Mouse (Mus musculus) gastrocnemius, postnatal 10 days (tissue): ENCODE measurements around the gene St8sia1. TPM values are rescaled to one million over a fixed set of nuclear protein-coding genes. Genes with fewer than 3 reads are reported as not detected.

Experiments
- DNase-seq: peaks from one replicate; pipeline ENCODE4 v3.0.0; 2021; ENCODE audit warnings: mixed read lengths
- total RNA-seq, 2 experiments: library from RNA; stranded (reverse); gene quantifications; 2 replicates each; pipeline ENCODE4 v1.2.3; 2021

Gene St8sia1
- total RNA-seq, 2 experiments from 2014 or later = 0.27 to 0.42 TPM

GRCm38 (mm10) chr6:142788042-142788987, 175.9 kb downstream of the St8sia1 start:
- DNase-seq = peak; percentile 15

DNA sequence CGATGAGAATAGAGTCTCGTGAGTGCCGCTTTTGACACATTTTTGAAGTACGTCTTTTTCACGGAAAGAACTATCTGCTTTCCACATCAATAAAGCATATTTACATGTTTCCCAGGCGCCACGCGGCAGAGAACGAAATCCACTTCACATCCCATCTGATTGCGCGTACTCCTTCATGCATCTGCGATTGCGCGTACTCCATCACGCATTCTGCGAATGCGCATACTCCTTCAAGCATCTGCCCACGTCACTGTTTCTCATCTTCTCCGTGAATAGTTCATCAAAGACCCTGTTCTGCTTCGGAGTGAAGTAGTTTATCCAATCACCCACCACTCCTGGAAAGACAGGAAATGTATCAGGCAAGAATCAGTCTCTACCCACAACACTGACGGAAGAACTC, 178.1 kb downstream of the St8sia1 start:
- DNase-seq = no peak

- DNase-seq = peak; percentile 47
Observed at GRCm38 (mm10) chr6:142785343-142785742, 178.9 kb downstream of the St8sia1 start.

DNA sequence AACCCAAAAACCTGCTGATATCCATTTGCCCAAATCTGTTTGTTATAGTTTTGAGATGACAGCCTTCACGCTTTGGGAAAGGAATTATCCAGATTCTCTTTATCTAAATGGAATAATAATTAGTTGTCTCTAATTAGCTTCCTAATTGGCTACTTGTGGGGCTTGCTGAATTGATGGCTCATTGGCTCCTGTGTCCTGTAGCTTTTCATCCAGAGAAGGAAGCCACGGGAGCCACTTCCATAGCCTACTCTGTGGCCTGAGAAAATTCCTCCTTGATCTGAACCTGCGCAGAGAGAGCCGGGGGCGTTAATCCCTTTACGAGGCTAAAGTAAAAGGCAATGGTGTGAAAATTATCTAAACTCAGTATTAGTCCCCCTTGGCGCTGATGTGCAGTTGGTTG, 183.0 kb downstream of the St8sia1 start:
- DNase-seq = no peak

DNA sequence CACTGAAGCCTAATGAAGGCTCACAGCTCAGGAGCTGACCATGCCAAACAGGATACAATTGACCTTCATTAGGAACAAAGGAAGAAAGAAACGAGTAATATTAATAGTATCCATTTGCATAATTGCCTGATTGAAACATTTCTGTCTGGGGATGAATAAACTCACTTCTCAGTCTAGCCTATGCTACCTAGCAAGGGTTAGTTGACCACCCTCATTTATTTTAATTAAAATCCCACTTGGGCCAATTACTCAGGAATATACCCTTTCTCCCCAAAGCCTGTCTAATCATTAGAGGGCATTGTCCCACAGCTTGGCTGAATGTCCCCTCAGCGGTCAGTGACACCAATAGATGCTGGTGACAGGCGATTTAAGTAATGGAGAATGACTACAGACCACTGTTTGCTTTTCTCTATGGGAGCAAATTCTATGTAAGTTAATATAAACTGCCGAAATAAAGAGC, 183.6 kb downstream of the St8sia1 start:
- DNase-seq = no peak

- no peak for DNase-seq
Observed at GRCm38 (mm10) chr6:142779812-142780573, 184.3 kb downstream of the St8sia1 start.

DNA sequence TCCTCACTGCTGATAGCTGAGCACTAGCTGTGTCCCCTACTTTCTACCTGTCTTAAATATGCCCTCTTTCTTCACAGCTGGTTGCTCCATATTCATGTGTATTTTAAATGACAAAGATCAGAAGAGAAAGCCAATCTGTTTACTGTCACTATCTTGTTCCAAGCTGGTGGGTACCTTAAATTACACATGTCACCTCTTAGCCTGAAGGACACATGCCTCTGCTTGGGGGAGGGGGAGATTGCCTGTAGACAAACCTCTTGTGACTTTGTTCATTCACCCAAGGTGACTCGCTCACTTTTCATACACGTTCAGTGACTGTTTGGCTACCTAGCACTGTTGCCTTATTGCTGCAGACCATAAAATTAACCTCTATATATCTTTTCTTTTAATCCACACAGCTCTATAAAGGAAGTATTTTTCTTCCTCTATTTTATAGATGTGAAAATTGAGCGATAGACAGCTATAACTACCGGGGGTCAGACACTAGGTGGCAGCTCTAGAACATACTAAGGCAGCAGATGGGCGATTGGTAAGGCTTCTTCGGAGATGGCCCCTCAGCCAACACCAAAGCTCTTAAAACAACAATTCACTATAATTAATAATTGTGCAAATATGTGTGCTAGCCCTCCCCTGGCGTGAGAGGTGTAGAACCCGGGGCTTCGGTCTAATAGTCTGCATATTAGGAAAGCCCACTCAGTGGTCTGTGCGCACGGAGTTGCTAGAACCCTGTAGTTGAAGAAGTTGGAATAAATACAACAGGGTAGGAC, 185.0 kb downstream of the St8sia1 start:
- DNase-seq = no peak

- DNase-seq = no peak
Observed at GRCm38 (mm10) chr6:142776935-142777334, 187.3 kb downstream of the St8sia1 start.

- no peak for DNase-seq
Observed at GRCm38 (mm10) chr6:142773566-142773965, 190.7 kb downstream of the St8sia1 start.

- no peak for DNase-seq
Observed at GRCm38 (mm10) chr6:142771643-142772042, 192.6 kb downstream of the St8sia1 start.

Other genes with a start within 250 kb of the St8sia1 start
- 10 to 100 TPM; 29.6 to 34.2 TPM for gene Cmas, start 207.8 kb downstream of the St8sia1 start, total RNA-seq
- gene Sult6b2, start 159.9 kb downstream of the St8sia1 start, total RNA-seq = not detected
- gene C2cd5, start 135.7 kb upstream of the St8sia1 start, total RNA-seq = 10 to 100 TPM; 16.6 to 20.8 TPM
- gene Etnk1, start 202.8 kb upstream of the St8sia1 start, total RNA-seq = 10 to 100 TPM; 16.1 to 20.3 TPM